Mouse (Mus musculus) telencephalon, adult 2 months (tissue): ENCODE results near the gene Naa50.

Experiments
- DNase-seq: peaks from one replicate; pipeline ENCODE4 v3.0.0-alpha.2; 2011; ENCODE audit warnings: low read depth, low spot score

The Naa50 gene

DNA sequence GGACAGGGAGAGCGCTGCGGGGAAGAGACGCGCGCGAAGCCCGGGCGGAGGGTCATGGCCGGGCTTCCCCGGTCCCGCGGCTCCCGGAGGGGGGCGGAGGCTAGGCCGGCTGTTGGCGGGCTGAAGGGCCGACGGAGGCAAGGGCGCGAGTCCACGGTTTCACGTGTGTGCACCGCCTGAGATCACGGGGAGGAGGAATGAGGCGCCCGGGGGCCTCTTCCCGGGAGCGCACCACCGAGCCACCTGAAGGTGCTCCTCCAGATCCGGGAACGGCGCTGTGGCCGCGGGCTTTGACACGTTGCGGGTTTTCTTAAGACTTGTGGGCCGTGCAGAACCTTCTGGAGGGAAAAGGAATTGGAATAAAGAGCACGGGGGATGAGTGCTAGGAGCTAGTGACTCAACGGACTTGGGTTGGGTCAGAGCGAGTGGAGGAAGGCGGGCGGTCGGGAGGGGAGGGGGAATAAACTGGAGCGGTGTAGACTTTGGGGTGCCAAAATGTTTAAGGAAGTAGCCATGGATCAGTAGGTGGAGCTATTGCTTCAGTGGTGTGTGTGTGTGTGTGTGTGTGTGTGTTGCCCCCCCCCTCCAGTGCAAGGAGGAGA lies 657 bp downstream of the Naa50 start:
- DNase-seq, result peak; percentile 69

- peak; percentile 58 for DNase-seq
These were observed 1.9 kb downstream of the Naa50 start for GRCm38 (mm10) chr16:44141483-44141882.

- DNase-seq, result no peak
These were observed 9.6 kb downstream of the Naa50 start for GRCm38 (mm10) chr16:44149002-44149767.

DNA sequence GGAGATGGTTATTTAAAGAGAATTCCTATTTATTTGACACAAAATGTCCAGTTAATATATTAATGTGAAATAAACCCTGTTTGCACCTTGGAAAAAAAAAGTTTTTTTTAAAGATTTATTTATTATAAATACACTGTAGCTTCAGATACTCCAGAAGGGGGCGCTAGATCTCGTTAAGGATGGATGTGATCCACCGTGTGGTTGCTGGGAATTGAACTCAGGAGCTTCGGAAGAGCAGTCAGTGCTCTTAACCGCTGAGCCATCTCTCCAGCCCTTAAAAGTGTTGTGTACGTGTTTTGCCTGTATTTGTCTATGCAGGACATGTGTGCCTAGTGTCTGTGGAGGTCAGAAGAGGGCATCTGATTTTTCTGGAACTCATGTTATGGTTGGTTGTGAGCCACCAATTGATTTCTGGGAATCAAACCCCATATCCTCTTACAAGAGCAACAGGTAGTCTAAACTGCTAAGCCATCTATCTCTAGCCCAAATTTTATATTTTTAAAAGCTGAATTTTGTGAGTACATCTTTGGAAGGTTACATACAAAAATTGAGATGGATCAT lies 14.9 kb downstream of the Naa50 start:
- no peak for DNase-seq

- no peak for DNase-seq
These were observed 19.7 kb downstream of the Naa50 start for GRCm38 (mm10) chr16:44159325-44159724.

GRCm38 (mm10) chr16:44163831-44164230 lies 24.2 kb downstream of the Naa50 start:
- no peak for DNase-seq

GRCm38 (mm10) chr16:44165182-44165581 lies 25.6 kb downstream of the Naa50 start:
- no peak for DNase-seq

DNA sequence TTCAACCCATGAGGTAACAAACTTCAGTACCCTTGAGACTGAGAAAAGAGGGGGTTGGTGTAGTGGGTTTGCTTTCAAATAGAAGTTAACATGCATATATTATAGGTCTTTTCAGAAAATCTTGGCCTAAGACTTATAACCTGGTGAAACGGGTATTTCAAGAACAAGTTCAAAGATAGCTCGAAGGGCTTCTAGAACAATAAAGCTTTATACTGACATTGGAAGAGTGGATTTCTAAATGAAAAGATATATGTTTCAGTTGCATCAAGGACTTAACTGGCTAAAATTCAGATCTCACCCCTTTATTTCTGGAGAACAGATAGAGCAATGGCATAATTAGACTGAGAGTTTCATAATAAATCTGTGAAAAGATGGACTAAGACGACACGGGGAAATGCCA lies 29.4 kb downstream of the Naa50 start:
- no peak for DNase-seq

- peak; percentile 98 for DNase-seq
These were observed 32.9 kb downstream of the Naa50 start for GRCm38 (mm10) chr16:44172297-44173154.

GRCm38 (mm10) chr16:44173155-44173941 lies 33.7 kb downstream of the Naa50 start, which contains the start of gene Usf3:
Gene Usf3 (plus strand): TSS chr16:44173246.
- DNase-seq, result no peak

DNA sequence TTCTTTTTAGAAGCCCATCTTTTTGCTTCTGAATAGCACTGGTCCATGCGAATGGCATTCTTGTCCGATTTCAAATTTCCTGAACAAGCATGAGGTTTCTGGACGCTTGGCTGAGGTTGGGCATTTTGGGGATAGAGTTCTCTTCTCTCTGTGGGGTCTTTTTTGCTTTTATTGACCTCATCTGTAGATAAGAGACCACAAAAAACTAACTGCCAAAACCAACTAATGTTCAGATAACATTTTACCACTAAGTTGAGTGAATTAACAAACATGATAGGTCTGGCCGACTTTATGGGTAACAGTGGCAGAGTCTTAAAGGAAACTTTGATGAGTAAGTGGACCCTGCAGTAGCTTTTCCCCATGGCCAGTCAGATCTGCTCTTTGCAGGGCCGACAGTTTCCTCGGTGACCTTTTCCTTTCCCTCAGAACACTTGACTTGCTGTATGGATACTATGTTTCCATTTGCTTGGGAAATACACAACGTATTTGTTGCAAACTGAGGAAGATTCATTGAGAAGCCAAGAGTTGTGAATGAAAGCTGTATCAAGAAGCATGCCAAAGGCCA lies 34.4 kb downstream of the Naa50 start:
- DNase-seq, result no peak

DNA sequence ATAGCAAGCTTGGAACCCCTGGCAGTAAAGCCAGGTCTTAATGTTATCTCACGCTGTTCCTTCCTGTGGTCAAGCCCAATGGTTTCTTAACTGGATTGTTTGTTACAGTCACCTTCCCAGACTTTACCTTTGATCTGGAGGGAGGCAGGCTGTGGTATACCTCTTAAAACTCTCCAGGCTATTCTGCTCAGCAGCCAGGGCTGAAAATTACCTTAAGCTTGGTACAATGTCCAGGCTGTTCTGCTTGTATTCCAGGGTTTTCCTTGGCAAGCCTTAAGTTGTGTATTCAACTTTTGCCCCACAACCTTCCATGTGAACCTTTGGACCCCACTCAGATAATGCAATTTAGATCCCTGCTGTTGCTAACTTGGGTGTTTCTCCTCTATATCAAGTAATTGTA lies 35.4 kb downstream of the Naa50 start:
- DNase-seq, result no peak

GRCm38 (mm10) chr16:44176511-44176910 lies 36.9 kb downstream of the Naa50 start:
- DNase-seq, result no peak

DNA sequence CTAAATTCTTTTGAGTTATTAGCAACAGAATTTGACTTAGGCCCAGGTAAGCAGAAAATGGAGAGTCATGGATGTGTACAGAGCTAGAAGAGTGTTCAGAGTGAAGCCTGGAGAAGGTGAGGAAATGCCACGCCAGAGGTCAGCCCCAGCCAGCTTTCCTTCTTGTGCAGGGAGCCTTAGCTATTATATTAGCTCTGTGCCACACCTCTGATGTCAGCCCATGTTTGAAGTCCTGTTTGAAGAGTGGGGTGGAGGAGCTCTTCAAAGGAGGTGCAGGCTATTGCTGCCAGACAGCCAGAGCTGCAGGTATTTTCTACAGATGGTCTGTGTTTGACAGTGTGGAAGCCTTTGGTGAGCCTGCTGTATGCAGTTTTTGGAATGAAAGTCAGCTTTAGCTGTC lies 38.9 kb downstream of the Naa50 start:
- DNase-seq, result no peak

DNA sequence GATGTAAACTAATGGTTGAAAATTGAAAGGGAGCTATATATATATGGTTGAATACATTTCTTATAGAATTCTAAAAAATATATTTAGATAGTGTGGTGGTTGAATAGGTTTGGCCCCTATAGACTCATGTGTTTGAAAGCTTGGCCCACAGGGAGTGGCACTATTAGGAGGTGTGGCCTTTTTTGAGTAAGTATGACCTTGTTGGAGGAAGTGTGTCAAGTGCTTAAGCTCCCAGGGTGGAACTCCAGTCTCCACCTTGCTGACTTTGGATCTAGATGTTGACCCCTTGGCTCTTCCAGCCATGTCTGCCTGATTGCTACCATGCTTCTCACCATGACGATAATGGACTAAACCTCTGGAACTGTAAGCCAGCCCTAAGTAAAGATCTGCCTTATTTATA lies 43.0 kb downstream of the Naa50 start:
- no peak for DNase-seq

DNA sequence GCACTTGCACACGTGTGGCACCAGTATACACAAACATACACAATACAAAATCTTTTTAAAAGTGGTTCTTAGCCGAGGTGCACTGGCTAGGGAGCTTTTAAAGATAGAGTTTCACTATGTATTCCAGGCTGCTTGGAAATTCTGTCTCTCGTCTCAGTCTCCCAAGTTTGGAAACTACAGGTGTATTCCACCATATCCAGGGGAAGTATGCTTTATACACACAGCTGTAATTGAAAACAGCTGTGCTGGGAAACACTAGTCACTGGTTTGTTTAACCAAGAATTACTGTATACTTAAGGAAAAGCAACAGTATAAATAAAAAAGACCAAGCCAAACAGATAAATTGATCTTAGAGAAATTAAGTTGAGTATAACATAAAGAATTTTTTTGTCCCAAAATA lies 45.1 kb downstream of the Naa50 start:
- no peak for DNase-seq

DNA sequence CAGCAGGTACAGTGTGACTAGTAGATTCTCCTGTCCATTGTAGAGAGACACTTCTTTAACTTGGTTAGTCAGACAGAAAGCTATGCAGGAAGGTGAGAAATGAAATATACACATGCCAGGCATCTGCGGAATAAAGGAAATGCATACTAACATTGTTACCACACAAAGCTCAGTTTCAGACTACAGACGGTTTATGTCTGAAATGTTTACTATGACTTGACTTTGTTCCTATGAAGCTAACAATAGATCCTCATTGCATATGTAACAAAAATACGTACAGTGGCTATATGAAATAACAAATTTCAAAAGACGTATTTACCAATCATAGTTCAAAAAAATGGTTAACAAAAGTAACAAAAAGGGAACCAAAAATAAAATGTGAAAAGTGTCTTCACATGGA lies 47.5 kb downstream of the Naa50 start:
- no peak for DNase-seq

GRCm38 (mm10) chr16:44188766-44189165 lies 49.1 kb downstream of the Naa50 start:
- DNase-seq, result no peak

- DNase-seq, result no peak
These were observed 50.4 kb downstream of the Naa50 start for GRCm38 (mm10) chr16:44190032-44190431.

DNA sequence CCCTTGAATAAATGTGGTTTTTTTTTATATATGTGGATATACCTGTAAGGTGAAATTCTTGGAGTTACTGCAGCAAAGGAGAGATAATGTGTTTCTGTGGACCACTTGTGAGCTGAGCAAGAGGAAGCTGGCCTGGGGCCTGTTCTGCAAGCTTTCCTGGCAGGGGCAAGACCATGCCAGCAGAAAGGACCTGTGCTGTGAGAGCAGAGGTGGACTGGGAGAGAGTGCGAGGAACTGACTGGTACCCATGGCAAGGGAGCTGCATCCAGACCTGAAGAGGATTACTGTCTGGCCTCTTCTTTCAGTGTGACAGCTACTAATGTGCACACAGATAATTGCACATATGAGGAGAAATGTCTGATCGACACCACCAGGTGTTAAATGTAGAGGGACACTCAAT lies 51.3 kb downstream of the Naa50 start:
- DNase-seq, result no peak
